Mouse (Mus musculus): ENCODE results near the gene Zfp511. TPM values are rescaled to one million over a fixed set of nuclear protein-coding genes. Genes with fewer than 3 reads are reported as not detected.

The Zfp511 gene
- polyA plus RNA-seq (2014; fragmentation: Nextera tagmentation; extraction: Ambion mirVana): 40.6 and 43.5 TPM in 2 replicates

DNA sequence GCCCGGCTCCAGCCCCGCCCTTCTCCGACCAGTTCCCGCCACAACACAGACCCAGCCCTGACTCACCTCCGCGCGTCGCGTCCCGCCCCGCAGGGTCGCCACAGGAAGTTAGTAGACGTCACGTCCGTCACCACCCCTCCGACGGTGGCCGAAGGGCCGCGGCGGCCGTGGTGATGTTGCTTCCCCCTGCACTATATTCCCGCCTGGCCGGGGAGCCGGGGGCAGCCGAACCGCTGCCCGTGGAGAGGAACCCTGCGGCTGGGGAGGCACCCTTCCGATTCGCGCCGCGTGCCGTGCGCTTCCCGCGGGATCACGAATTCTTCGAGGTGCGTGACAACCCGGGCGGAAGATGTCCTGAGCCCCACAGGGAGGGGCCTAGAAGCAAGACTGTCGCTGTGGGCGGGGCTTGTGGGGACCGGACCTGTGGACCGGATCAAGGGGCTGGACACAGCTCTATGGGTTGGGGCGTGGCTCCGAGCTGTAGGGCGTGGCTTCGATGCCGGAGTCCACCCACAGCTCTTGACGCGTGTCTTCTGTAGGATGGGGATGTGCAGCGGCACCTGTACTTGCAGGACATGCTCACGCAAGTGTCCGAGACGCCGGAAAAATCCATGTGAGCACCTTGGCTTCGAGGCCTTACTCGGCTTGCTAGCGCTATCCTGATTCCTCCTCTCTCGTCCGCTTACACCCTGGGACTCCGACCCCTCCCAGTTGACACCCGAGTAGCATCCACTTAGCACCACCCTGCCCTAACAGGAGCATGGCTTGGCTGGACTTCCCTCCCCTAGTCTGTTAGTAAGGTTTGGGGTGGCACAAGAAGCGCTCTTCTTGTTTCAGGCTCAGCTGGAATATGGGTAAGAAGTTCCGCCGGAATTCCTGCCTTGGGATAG lies at the start of gene Zfp511, which contains the start of gene Tubgcp2:
Gene Zfp511 (plus strand): TSS at position 111 of the 890 bp plus-strand sequence.
Gene Tubgcp2 (minus strand): TSS at position 389 of the 890 bp plus-strand sequence.
- peak within 1 kb of the TSS; percentile 69 for H3K27ac ChIP-seq (ENCODE audit: low read length)
- peaks cover 11% of the 10 kb centered on the region for H3K4me1 ChIP-seq (ENCODE audit: control insufficient read depth, insufficient read depth, low read length)
- no peaks in the 10 kb centered on the region for H3K9me3 ChIP-seq (ENCODE audit: control insufficient read depth, low read depth, low read length)
- peak within 1 kb of the TSS; percentile 62 for H3K9ac ChIP-seq (replicated peaks; ENCODE audit: low read depth, low read length)
- H3K4me2 ChIP-seq (replicated peaks; ENCODE audit: low read depth, low read length): peak within 1 kb of the TSS; percentile 92
- peak within 1 kb of the TSS; percentile 84 for H3K4me3 ChIP-seq (ENCODE audit: low read depth, low read length)
- peaks cover 27% of the 10 kb centered on the region for H3K36me3 ChIP-seq (ENCODE audit: control insufficient read depth, insufficient read depth, low read length)
- peak; percentile 97 for ATAC-seq (ENCODE audit: insufficient number of reproducible peaks, insufficient read depth, low FRiP score, low read depth)
- no peaks in the 10 kb centered on the region for H3K27me3 ChIP-seq (ENCODE audit: control insufficient read depth, insufficient read depth, low read length)
- WGBS: 1% methylated on average over 69 of the region's 69 CpGs

DNA sequence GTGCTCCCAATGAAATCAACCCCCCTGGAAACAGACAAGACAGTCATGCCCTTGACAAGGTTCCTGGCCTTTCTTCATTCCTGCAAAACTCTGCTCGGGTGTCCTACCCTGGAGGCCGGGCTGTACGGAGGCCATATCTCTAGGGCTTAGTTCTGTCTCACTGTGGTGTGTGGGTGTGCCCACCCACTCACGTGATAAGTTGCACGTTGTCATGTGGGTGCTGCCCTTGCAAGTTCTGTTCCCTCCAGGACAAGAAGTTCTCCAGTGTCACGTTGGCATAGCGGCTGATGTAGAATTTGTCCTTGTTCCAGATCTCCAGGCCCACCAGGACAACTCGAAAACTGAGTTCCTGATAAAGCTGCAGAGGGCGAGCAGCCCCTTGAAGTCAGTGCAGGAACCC lies 47.9 kb upstream of the Zfp511 start:
- no peaks in the 10 kb centered on the region for H3K36me3 ChIP-seq (ENCODE audit: control insufficient read depth, insufficient read depth, low read length)
- no peaks in the 10 kb centered on the region for H3K9me3 ChIP-seq (ENCODE audit: control insufficient read depth, low read depth, low read length)
- no peaks in the 10 kb centered on the region for H3K27me3 ChIP-seq (ENCODE audit: control insufficient read depth, insufficient read depth, low read length)
- no peak overlapping the region for H3K9ac ChIP-seq (replicated peaks; ENCODE audit: low read depth, low read length)
- ATAC-seq (ENCODE audit: insufficient number of reproducible peaks, insufficient read depth, low FRiP score, low read depth): no peak
- no peaks in the 10 kb centered on the region for H3K4me1 ChIP-seq (ENCODE audit: control insufficient read depth, insufficient read depth, low read length)
- WGBS: 84% methylated on average over 9 of the region's 9 CpGs
- no peak overlapping the region for H3K4me3 ChIP-seq (ENCODE audit: low read depth, low read length)
- no peak overlapping the region for H3K27ac ChIP-seq (ENCODE audit: low read length)
- H3K4me2 ChIP-seq (replicated peaks; ENCODE audit: low read depth, low read length): no peak overlapping the region

- no peak for ATAC-seq (ENCODE audit: insufficient number of reproducible peaks, insufficient read depth, low FRiP score, low read depth)
- WGBS: 67% methylated on average over 8 of the region's 8 CpGs
- Histone ChIP-seq H3K9me3 (ENCODE audit: control insufficient read depth, low read depth, low read length) (no peaks in the 10 kb centered on the region), H3K4me3 (ENCODE audit: low read depth, low read length) (no peak overlapping the region), H3K9ac (replicated peaks; ENCODE audit: low read depth, low read length) (no peak overlapping the region), H3K27ac (ENCODE audit: low read length) (no peak overlapping the region), H3K4me1 (ENCODE audit: control insufficient read depth, insufficient read depth, low read length) (no peaks in the 10 kb centered on the region), H3K27me3 (ENCODE audit: control insufficient read depth, insufficient read depth, low read length) (no peaks in the 10 kb centered on the region), H3K4me2 (replicated peaks; ENCODE audit: low read depth, low read length) (no peak overlapping the region), H3K36me3 (ENCODE audit: control insufficient read depth, insufficient read depth, low read length) (peaks cover 8% of the 10 kb centered on the region; the same call in 1 of the 2 replicates)
Observed at GRCm38 (mm10) chr7:139990864-139991394, 45.3 kb upstream of the Zfp511 start.

DNA sequence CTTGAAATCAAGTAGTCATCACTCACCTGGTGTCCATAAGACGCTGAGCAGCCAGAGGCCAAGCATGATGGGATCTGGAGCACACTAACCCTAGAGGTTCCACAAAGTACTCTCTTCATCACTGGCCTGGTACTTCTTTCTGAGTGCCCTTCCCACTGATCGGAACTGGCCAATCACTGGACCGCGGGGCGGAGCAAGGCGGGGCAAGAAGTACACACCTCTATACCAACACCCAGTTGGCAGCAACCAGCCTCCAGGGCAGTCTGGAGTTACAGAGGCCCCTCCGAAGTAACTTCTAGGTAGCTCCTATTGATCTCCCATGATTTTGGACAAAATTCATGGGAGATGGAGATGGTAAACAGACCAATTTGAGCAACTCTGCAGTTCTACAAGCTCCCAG lies 43.8 kb upstream of the Zfp511 start, which contains the start of gene Adam8:
Gene Adam8 (minus strand): TSS at position 157 of the 400 bp plus-strand sequence.
- ATAC-seq (ENCODE audit: insufficient number of reproducible peaks, insufficient read depth, low FRiP score, low read depth): peak; percentile 66

GRCm38 (mm10) chr7:139993532-139993931 lies 42.7 kb upstream of the Zfp511 start:
- Histone ChIP-seq H3K4me3 (ENCODE audit: low read depth, low read length) (no peak overlapping the region), H3K36me3 (ENCODE audit: control insufficient read depth, insufficient read depth, low read length) (peaks cover 31% of the 10 kb centered on the region), H3K4me1 (ENCODE audit: control insufficient read depth, insufficient read depth, low read length) (no peaks in the 10 kb centered on the region), H3K27ac (ENCODE audit: low read length) (no peak overlapping the region), H3K27me3 (ENCODE audit: control insufficient read depth, insufficient read depth, low read length) (no peaks in the 10 kb centered on the region), H3K9me3 (ENCODE audit: control insufficient read depth, low read depth, low read length) (no peaks in the 10 kb centered on the region), H3K4me2 (replicated peaks; ENCODE audit: low read depth, low read length) (no peak overlapping the region), H3K9ac (replicated peaks; ENCODE audit: low read depth, low read length) (no peak overlapping the region)
- 88% methylated on average over 6 of the region's 6 CpGs for WGBS
- no peak for ATAC-seq (ENCODE audit: insufficient number of reproducible peaks, insufficient read depth, low FRiP score, low read depth)

More for the DNA sequence above, 43.8 kb upstream of the Zfp511 start, which contains the start of gene Adam8:
- no peaks in the 10 kb centered on the region for H3K9me3 ChIP-seq (ENCODE audit: control insufficient read depth, low read depth, low read length)
- H3K4me3 ChIP-seq (ENCODE audit: low read depth, low read length): no peak within 1 kb of the TSS
- no peaks in the 10 kb centered on the region for H3K4me1 ChIP-seq (ENCODE audit: control insufficient read depth, insufficient read depth, low read length)
- 24% methylated on average over 7 of the region's 7 CpGs for WGBS
- no peak within 1 kb of the TSS for H3K27ac ChIP-seq (ENCODE audit: low read length)
- no peak within 1 kb of the TSS for H3K9ac ChIP-seq (replicated peaks; ENCODE audit: low read depth, low read length)
- peaks cover 23% of the 10 kb centered on the region; the same call in 1 of the 2 replicates for H3K36me3 ChIP-seq (ENCODE audit: control insufficient read depth, insufficient read depth, low read length)
- no peak within 1 kb of the TSS for H3K4me2 ChIP-seq (replicated peaks; ENCODE audit: low read depth, low read length)
- no peaks in the 10 kb centered on the region for H3K27me3 ChIP-seq (ENCODE audit: control insufficient read depth, insufficient read depth, low read length)

GRCm38 (mm10) chr7:139994202-139994601 lies 42.0 kb upstream of the Zfp511 start:
- WGBS: 62% methylated on average over 4 of the region's 4 CpGs
- H3K9me3 ChIP-seq (ENCODE audit: control insufficient read depth, low read depth, low read length): no peaks in the 10 kb centered on the region
- no peak for ATAC-seq (ENCODE audit: insufficient number of reproducible peaks, insufficient read depth, low FRiP score, low read depth)
- no peak overlapping the region for H3K4me3 ChIP-seq (ENCODE audit: low read depth, low read length)
- H3K4me2 ChIP-seq (replicated peaks; ENCODE audit: low read depth, low read length): no peak overlapping the region
- peaks cover 37% of the 10 kb centered on the region for H3K36me3 ChIP-seq (ENCODE audit: control insufficient read depth, insufficient read depth, low read length)
- no peaks in the 10 kb centered on the region for H3K27me3 ChIP-seq (ENCODE audit: control insufficient read depth, insufficient read depth, low read length)
- H3K4me1 ChIP-seq (ENCODE audit: control insufficient read depth, insufficient read depth, low read length): no peaks in the 10 kb centered on the region
- H3K27ac ChIP-seq (ENCODE audit: low read length): no peak overlapping the region
- H3K9ac ChIP-seq (replicated peaks; ENCODE audit: low read depth, low read length): no peak overlapping the region

DNA sequence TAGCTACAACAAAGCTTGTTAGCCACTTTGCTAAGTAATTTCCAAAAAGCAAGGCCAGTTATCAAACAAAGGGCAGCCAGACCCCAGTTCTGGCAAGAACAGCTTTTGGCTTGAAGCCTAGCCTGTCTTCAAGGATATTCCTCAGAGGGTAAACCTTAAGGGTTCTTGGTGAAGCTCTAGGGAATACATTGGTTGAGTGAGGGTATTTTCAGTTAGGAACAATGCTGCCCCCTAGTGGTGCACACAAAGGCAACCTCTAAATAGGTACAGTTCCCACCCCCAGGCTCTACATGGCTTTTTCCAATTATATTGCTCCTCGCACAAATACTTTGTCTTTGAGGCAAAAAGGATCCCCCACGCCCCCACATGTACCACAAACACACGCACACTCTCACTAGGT lies 41.5 kb upstream of the Zfp511 start:
- H3K9ac ChIP-seq (replicated peaks; ENCODE audit: low read depth, low read length): no peak overlapping the region
- 28% methylated on average over 3 of the region's 3 CpGs for WGBS
- ATAC-seq (ENCODE audit: insufficient number of reproducible peaks, insufficient read depth, low FRiP score, low read depth): no peak
- no peaks in the 10 kb centered on the region for H3K27me3 ChIP-seq (ENCODE audit: control insufficient read depth, insufficient read depth, low read length)
- H3K36me3 ChIP-seq (ENCODE audit: control insufficient read depth, insufficient read depth, low read length): peaks cover 40% of the 10 kb centered on the region
- H3K27ac ChIP-seq (ENCODE audit: low read length): no peak overlapping the region
- no peaks in the 10 kb centered on the region for H3K4me1 ChIP-seq (ENCODE audit: control insufficient read depth, insufficient read depth, low read length)
- H3K4me3 ChIP-seq (ENCODE audit: low read depth, low read length): no peak overlapping the region
- H3K4me2 ChIP-seq (replicated peaks; ENCODE audit: low read depth, low read length): no peak overlapping the region
- H3K9me3 ChIP-seq (ENCODE audit: control insufficient read depth, low read depth, low read length): no peaks in the 10 kb centered on the region

DNA sequence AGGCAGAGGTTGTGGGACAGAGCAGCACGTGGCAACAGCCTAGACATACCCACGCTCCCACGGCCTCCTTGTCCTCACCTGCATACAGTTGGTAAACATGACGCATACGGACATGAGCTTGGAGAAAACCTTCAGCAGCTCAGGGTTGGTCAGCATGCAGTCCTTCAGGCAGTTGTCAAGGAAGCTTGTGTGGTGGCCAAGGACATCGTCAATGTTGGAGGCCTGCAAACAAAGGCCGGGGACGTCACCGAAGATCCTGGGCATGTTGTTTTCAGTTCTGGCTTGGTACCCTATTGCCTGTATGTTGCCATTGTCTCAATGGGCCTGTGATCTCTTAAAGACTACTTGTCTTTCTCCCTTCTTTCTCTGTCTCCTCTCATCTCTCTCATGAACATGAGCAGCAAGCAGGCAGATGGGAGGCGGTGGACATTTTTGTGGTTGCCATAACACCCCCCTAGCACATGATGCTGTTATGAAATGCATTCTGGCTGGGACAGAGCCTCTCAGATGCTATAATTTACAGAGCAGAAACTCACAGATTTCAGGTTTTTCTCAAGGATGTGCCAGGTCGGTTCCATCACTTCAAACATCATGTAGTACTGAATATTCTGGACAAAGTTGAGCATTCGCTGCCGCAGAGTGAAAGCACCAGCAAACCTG lies 37.4 kb upstream of the Zfp511 start:
- ATAC-seq (ENCODE audit: insufficient number of reproducible peaks, insufficient read depth, low FRiP score, low read depth): no peak
- Histone ChIP-seq H3K36me3 (ENCODE audit: control insufficient read depth, insufficient read depth, low read length) (peaks cover 63% of the 10 kb centered on the region), H3K4me3 (ENCODE audit: low read depth, low read length) (no peak overlapping the region), H3K9me3 (ENCODE audit: control insufficient read depth, low read depth, low read length) (no peaks in the 10 kb centered on the region), H3K4me2 (replicated peaks; ENCODE audit: low read depth, low read length) (no peak overlapping the region), H3K4me1 (ENCODE audit: control insufficient read depth, insufficient read depth, low read length) (no peaks in the 10 kb centered on the region), H3K27ac (ENCODE audit: low read length) (no peak overlapping the region), H3K27me3 (ENCODE audit: control insufficient read depth, insufficient read depth, low read length) (no peaks in the 10 kb centered on the region), H3K9ac (replicated peaks; ENCODE audit: low read depth, low read length) (no peak overlapping the region)
- 94% methylated on average over 13 of the region's 13 CpGs for WGBS

All from stomach, embryonic 14.5 days (tissue).